Mouse (Mus musculus): ENCODE data around the gene Ttc23l. TPM values are rescaled to one million over a fixed set of nuclear protein-coding genes. Genes with fewer than 3 reads are reported as not detected.

The Ttc23l gene
- polyA plus RNA-seq (2012; rRNA removed), result 125 and 138 TPM in 2 replicates

GRCm38 (mm10) chr15:10558465-10558864 lies at the start of gene Ttc23l:
Gene Ttc23l (minus strand): TSS chr15:10558668.
- Histone ChIP-seq H3K4me3 (ENCODE audit: control insufficient read depth, low read depth, low read length) (peak within 1 kb of the TSS; percentile 70), H3K27me3 (ENCODE audit: control insufficient read depth, insufficient read depth, low read length) (no peaks in the 10 kb centered on the region), H3K36me3 (ENCODE audit: control insufficient read depth, insufficient read depth, low read length) (no peaks in the 10 kb centered on the region), H3K27ac (ENCODE audit: control insufficient read depth, insufficient read depth, low read depth, low read length) (peak within 1 kb of the TSS; percentile 10; the same call in 1 of the 2 replicates), H3K4me1 (ENCODE audit: control insufficient read depth, insufficient read depth, low read length) (peaks cover 3% of the 10 kb centered on the region)
- TF ChIP-seq POLR2A (IDR thresholded peaks at IDR 0.05; ENCODE audit: control insufficient read depth, low read depth, low read length) (peak; percentile 77; the same call in 1 of the 2 replicates), CTCF (IDR thresholded peaks at IDR 0.05; ENCODE audit: control insufficient read depth, insufficient read depth, insufficient replicate concordance, low read depth, low read length) (no peak)

- no peaks in the 10 kb centered on the region for H3K27me3 ChIP-seq (ENCODE audit: control insufficient read depth, insufficient read depth, low read length)
- no peak overlapping the region for H3K4me3 ChIP-seq (ENCODE audit: control insufficient read depth, low read depth, low read length)
- no peaks in the 10 kb centered on the region for H3K36me3 ChIP-seq (ENCODE audit: control insufficient read depth, insufficient read depth, low read length)
- TF ChIP-seq CTCF (IDR thresholded peaks at IDR 0.05; ENCODE audit: control insufficient read depth, insufficient read depth, insufficient replicate concordance, low read depth, low read length) (no peak), POLR2A (IDR thresholded peaks at IDR 0.05; ENCODE audit: control insufficient read depth, low read depth, low read length) (no peak)
- H3K4me1 ChIP-seq (ENCODE audit: control insufficient read depth, insufficient read depth, low read length), result no peaks in the 10 kb centered on the region
- H3K27ac ChIP-seq (ENCODE audit: control insufficient read depth, insufficient read depth, low read depth, low read length), result no peak overlapping the region; the same call in 1 of the 2 replicates
Measured at GRCm38 (mm10) chr15:10599413-10599812, 40.9 kb upstream of the Ttc23l start.

GRCm38 (mm10) chr15:10598259-10599225 lies 40.1 kb upstream of the Ttc23l start:
- no peaks in the 10 kb centered on the region for H3K4me1 ChIP-seq (ENCODE audit: control insufficient read depth, insufficient read depth, low read length)
- no peaks in the 10 kb centered on the region for H3K36me3 ChIP-seq (ENCODE audit: control insufficient read depth, insufficient read depth, low read length)
- no peak overlapping the region; the same call in 1 of the 2 replicates for H3K27ac ChIP-seq (ENCODE audit: control insufficient read depth, insufficient read depth, low read depth, low read length)
- H3K27me3 ChIP-seq (ENCODE audit: control insufficient read depth, insufficient read depth, low read length), result no peaks in the 10 kb centered on the region
- no peak overlapping the region for H3K4me3 ChIP-seq (ENCODE audit: control insufficient read depth, low read depth, low read length)
- TF ChIP-seq POLR2A (IDR thresholded peaks at IDR 0.05; ENCODE audit: control insufficient read depth, low read depth, low read length) (no peak), CTCF (IDR thresholded peaks at IDR 0.05; ENCODE audit: control insufficient read depth, insufficient read depth, insufficient replicate concordance, low read depth, low read length) (no peak)

- TF ChIP-seq POLR2A (IDR thresholded peaks at IDR 0.05; ENCODE audit: control insufficient read depth, low read depth, low read length), result no peak
- Histone ChIP-seq H3K27ac (ENCODE audit: control insufficient read depth, insufficient read depth, low read depth, low read length) (no peak overlapping the region), H3K27me3 (ENCODE audit: control insufficient read depth, insufficient read depth, low read length) (no peaks in the 10 kb centered on the region), H3K4me1 (ENCODE audit: control insufficient read depth, insufficient read depth, low read length) (no peaks in the 10 kb centered on the region), H3K4me3 (ENCODE audit: control insufficient read depth, low read depth, low read length) (no peak overlapping the region), H3K36me3 (ENCODE audit: control insufficient read depth, insufficient read depth, low read length) (no peaks in the 10 kb centered on the region)
Measured at GRCm38 (mm10) chr15:10596871-10597270, 38.4 kb upstream of the Ttc23l start.

- no peaks in the 10 kb centered on the region for H3K4me1 ChIP-seq (ENCODE audit: control insufficient read depth, insufficient read depth, low read length)
- no peak overlapping the region for H3K4me3 ChIP-seq (ENCODE audit: control insufficient read depth, low read depth, low read length)
- TF ChIP-seq CTCF (IDR thresholded peaks at IDR 0.05; ENCODE audit: control insufficient read depth, insufficient read depth, insufficient replicate concordance, low read depth, low read length), result no peak
- no peak for TF ChIP-seq POLR2A (IDR thresholded peaks at IDR 0.05; ENCODE audit: control insufficient read depth, low read depth, low read length)
- H3K27ac ChIP-seq (ENCODE audit: control insufficient read depth, insufficient read depth, low read depth, low read length), result no peak overlapping the region
- no peaks in the 10 kb centered on the region for H3K36me3 ChIP-seq (ENCODE audit: control insufficient read depth, insufficient read depth, low read length)
- no peaks in the 10 kb centered on the region for H3K27me3 ChIP-seq (ENCODE audit: control insufficient read depth, insufficient read depth, low read length)
Measured at GRCm38 (mm10) chr15:10595408-10595807, 36.9 kb upstream of the Ttc23l start.

GRCm38 (mm10) chr15:10594910-10595309 lies 36.4 kb upstream of the Ttc23l start:
- no peak overlapping the region for H3K4me3 ChIP-seq (ENCODE audit: control insufficient read depth, low read depth, low read length)
- no peaks in the 10 kb centered on the region for H3K27me3 ChIP-seq (ENCODE audit: control insufficient read depth, insufficient read depth, low read length)
- H3K36me3 ChIP-seq (ENCODE audit: control insufficient read depth, insufficient read depth, low read length), result no peaks in the 10 kb centered on the region
- H3K27ac ChIP-seq (ENCODE audit: control insufficient read depth, insufficient read depth, low read depth, low read length), result no peak overlapping the region
- H3K4me1 ChIP-seq (ENCODE audit: control insufficient read depth, insufficient read depth, low read length), result no peaks in the 10 kb centered on the region
- TF ChIP-seq CTCF (IDR thresholded peaks at IDR 0.05; ENCODE audit: control insufficient read depth, insufficient read depth, insufficient replicate concordance, low read depth, low read length), result no peak
- TF ChIP-seq POLR2A (IDR thresholded peaks at IDR 0.05; ENCODE audit: control insufficient read depth, low read depth, low read length), result no peak

- H3K4me3 ChIP-seq (ENCODE audit: control insufficient read depth, low read depth, low read length), result no peak overlapping the region
- H3K4me1 ChIP-seq (ENCODE audit: control insufficient read depth, insufficient read depth, low read length), result no peaks in the 10 kb centered on the region
- H3K36me3 ChIP-seq (ENCODE audit: control insufficient read depth, insufficient read depth, low read length), result no peaks in the 10 kb centered on the region
- no peaks in the 10 kb centered on the region for H3K27me3 ChIP-seq (ENCODE audit: control insufficient read depth, insufficient read depth, low read length)
- H3K27ac ChIP-seq (ENCODE audit: control insufficient read depth, insufficient read depth, low read depth, low read length), result no peak overlapping the region
- no peak for TF ChIP-seq POLR2A (IDR thresholded peaks at IDR 0.05; ENCODE audit: control insufficient read depth, low read depth, low read length)
- TF ChIP-seq CTCF (IDR thresholded peaks at IDR 0.05; ENCODE audit: control insufficient read depth, insufficient read depth, insufficient replicate concordance, low read depth, low read length), result no peak
Measured at GRCm38 (mm10) chr15:10593094-10593493, 34.6 kb upstream of the Ttc23l start.
